Mouse (Mus musculus) lung, postnatal 25 days (tissue): ENCODE results near the gene Nme2.

Experiments used
- DNase-seq: peaks from one replicate; pipeline ENCODE4 v3.0.0; 2022; ENCODE audit warnings: low spot score

The Nme2 gene

DNA sequence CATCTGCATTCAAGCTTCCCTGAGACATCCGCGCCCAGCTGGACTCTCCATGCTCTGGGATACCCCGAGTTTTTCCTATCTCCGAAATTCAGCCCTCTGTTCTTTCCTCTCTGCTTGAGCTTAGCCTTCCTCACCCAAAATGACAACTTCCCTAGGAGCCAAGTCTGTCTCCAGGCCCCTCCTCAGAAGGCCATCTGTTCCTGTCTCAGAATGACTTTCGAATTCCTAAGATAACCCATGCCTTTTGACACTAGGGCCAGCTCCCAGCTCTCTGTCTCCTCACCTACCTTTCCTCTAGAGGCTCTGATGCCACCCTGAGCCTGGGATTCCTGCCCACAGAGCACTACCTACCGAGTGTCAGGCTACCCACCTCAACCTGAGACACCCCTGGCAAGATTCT lies at the start of gene Nme2:
Gene Nme2, minus strand, starts transcription at position 101 of the 400 bp plus-strand sequence.
- DNase-seq: no peak

DNA sequence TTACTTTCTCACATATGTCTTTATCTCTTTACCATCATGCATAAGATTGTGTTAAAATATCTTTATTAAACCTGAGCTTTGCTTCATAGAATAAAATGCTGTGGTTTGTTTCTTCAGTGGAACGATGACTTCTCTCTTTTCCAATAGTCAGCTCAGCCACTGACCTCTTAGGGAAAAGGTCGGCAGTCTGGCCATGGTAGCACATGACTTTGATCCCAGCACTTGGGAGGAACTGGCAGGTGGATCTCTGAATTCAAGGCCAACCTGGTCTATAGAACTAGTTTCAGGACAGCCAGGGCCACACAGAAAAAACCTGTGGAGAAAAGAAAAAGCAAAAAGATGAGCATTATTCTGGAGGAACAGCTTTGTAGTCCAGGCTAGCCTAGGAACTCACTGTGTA lies 47.3 kb upstream of the Nme2 start:
- no peak for DNase-seq

DNA sequence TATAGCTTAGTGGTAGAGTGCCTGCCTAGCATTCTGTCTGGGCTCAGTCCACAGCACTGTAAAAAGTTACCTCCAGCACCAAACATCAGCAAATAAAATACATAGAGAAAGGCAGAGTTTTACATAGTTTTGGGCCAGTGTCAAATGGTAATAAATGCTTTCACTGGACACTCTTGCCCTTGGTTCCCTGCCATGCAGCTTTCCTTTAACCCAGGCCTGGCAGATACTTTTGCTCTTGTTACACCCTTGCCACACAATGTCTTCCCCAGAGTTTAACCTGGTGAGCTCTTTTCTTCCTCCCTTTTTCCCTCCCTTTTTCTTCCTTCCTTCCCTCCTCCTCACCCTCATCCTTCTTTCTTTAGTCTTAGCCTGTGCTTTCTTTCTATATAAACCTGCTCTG lies 43.2 kb upstream of the Nme2 start:
- no peak for DNase-seq

DNA sequence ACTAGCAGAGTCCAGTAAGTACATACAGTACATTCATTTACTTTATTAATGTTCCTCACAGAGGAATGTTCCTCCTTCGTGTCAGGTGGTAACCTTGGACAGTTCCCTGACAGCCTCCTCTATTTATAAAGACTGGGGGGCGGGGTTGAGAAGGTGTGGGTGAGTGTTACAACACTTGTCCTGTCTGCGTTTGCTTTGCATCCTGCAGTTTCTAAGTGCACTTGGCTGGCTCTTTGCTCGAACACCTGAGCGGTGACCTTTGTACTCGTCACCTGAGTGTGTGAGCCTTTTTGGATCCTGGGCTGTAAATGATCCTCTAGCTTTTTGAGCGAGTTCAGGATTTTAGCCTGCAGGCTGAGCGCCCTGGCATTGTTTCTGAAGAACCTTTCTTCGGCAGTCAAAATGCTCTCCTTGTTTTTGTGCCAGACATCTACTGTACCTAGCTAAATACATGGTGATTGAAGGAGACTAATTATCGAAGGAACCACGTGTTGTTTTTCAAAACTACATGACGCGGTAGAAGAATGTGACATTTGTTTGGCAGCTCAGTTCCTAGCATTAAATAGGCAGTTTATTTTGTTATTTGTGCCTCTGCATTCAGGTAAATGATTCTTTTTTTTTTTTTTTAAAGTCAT lies 41.2 kb upstream of the Nme2 start:
- peak; percentile 86 for DNase-seq

DNA sequence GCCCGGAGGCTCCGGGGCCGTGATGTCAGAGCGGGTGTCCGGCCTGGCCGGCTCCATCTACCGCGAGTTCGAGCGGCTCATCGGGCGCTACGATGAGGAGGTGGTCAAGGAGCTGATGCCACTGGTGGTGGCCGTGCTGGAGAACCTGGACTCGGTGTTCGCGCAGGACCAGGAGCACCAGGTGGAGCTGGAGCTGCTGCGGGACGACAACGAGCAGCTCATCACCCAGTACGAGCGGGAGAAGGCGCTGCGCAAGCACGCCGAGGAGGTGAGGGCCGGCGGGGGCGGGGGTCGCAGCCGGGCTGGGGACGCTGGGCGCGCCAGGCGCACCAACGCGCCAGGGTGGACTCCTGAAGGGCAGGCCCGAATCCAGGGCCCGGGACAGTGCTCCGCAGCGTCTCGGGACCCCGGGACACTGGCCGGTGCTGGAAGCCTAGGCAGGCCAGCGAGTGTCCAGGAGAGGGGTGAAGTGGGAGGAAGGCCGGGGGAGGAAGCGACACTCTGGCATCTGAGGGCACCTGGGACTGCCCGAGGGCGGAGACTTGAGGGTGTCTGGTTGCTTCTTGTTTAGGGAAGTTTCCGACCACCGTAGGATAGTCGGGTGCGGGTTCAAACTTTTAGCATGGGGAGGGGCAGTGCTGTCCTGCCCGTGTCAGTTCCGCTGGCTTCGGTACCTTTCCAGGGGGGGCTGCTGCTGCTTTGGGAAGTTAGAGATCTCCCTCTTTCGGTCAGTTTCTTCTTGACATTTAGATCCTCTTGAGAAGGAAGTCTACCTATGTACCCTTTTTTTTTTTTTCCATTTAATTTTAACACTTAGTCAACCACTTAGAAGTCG lies 40.5 kb upstream of the Nme2 start:
- peak; percentile 49 for DNase-seq

DNA sequence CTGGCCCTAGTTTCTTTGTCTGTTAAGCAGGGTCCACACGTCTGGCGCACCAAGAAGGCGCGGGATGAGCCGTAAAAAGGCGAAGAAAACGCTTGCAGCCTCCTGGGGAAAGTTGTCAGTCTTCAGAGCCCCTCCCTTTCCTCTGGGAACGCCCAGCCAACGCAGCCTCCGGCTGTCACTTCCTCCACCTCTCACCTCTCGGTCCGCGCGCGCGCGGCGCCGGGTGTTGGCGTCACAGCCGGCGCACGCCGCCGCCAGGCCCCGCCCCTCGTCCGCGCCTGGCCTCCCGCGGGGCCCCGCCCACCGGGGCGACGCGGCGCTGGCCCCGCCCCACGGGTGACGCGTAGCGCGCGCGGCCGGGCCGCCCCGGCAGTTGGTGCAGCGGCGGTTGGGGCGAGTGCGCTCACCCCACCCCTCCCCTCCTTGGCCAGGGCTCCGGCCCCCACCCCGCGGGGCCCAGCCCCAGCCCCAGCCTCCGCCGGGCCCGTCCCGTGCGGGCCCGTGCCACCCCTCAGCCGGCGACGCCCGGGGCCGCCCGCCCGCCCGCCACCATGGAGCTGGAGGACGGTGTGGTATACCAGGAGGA lies 39.8 kb upstream of the Nme2 start, which contains the start of gene Spag9:
Gene Spag9, plus strand, starts transcription at position 372 of the 586 bp plus-strand sequence.
- DNase-seq: peak; percentile 94

DNA sequence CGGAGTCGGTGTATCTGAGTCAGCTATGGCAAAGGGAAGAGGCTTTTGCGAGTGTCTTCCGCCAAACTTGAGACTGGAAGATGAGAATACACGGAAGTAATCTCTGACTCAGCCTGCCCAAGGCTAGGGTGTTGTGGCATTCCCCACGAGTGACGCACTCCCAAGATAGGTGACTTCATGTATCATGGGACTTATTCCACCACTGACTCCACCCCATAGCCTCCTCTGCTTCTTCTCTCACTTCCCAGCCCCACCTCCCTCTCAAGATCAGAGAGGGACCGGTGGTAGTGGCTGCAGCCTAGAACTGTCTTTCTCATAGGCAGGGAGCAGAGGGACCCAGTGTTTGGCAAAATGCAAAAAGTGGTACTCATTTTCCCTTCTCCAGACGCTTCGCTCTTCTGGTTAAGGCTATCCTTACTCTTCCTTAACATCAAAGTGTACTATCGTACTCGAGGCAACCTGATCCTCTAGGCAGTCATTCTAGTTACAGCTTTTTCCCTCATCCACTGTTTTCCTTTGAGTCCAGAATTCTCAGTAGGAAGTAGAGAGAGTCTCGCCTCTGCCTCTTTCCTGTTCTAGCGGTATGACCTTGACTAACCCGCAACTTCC lies 39.2 kb upstream of the Nme2 start:
- peak; percentile 94 for DNase-seq

DNA sequence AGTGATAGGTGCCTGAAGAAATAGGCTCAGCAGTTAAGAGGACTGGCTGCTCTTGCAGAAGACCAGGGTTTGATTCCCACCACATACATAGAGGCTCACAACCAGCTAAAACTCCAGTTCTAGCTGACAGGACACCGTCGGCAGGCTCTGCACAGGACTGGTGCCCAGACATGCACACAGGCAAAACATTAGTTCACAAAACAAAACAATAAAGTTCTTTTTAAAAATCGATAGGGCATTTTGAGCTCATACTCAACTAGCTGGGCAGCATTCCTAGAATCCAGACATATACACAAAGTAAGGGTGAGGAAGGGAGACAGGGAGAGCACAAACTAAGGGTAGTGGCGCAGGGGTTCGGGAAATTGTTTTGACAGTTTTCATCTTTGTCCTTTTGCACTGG lies 38.5 kb upstream of the Nme2 start:
- no peak for DNase-seq

DNA sequence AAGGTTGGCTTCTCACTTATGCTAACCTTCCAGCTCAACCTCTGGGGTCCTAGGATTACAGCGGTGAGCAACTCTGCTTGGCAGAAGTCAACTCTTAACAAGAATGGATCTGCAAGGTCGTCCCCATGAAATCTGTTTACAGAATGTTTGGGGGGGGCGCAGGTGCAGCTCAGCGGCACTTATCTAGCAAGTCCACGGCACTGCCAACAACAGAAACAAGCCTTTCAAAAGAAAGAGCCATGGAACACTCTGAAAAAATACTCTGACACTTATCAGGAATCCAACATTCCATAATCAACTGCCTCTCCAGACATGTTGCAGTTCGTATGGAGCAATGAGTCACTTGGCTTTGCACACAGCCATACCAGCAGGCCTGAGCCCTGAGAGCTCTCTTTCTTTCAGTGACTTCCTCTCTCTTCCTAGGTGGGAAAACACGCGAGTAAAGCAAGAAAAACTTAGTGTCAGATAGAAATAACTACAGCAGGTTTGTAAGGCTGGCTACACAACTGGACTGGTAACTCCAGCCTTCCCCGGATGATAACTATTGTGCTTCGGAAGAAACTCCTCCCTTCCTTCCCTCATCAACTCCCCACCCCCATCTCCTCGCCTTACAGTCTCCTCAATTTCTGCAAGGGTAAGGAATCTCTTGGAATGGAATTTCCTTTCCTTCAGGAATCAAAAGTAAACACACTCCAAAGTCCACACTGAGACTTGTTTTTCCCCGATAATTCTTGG lies 32.4 kb upstream of the Nme2 start:
- peak; percentile 49 for DNase-seq

DNA sequence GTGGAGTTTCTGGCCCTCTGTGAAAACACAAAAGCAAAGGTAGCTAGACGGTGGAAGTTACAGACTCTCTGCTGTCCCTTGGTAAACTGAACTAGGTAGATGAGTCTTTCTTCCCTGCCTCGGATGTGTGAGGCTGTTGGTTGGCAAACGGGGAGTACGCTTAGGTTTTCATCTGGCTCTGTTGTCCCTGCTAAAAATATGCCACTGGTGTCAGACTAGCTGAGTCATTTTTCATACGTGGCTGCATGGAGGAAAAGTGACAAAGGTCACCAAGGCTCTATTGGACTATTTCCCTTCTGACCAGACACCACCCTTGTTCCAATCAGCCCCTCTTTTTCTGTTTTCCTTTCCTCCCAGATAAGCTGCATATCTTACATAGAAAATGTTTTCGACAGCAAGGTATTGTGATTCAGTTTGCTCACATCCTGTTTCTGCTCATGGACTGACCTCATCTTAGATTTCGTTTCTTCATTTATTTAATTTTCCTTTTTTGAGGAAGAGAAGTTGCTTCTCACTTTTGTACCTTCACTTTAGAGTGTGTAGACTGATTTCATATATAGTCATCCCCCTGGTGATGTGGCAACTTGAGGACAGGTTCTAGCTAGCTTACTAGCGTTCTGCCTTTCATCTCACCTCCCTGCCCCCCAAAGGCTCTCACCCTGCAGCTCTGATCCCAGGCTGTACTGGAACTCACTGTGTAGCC lies 31.7 kb upstream of the Nme2 start:
- peak; percentile 29 for DNase-seq

DNA sequence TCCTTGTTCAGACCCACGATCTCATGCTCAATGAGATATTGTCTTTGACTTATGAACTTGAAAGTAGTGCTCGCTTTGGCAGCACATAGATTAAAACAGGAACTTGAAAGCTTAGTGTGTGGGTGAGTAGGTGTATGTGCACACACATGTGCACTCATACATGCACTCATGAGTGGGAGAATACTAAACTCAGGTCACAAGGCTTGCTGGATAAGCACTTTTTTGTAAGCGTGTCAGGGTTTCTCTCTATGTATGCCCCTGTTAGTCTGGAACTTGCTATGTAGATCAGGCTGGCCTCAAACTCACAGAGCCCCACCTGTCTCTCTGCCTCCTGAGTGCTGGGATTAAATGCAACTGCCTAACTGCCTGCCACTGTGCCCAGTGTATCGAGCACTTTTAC lies 31.0 kb upstream of the Nme2 start:
- DNase-seq: no peak

DNA sequence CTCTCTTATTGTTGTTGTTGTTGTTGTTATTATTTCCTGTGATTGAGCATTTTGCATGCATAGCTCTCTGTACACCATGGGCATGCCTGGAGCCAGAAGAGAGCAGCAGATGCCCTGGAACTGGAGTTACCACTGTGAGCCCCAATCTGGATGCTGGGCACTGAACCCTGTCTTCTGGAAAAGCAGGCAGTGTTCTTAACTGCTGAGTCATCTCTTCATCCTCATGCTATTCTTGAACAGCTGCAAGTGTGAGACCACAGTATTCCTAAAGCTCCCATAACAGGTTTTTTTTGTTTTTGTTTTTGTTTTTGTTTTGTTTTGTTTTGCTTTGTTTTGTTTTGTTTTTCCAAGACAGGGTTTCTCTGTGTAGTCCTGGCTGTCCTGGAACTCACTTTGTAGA lies 30.2 kb upstream of the Nme2 start:
- DNase-seq: no peak

DNA sequence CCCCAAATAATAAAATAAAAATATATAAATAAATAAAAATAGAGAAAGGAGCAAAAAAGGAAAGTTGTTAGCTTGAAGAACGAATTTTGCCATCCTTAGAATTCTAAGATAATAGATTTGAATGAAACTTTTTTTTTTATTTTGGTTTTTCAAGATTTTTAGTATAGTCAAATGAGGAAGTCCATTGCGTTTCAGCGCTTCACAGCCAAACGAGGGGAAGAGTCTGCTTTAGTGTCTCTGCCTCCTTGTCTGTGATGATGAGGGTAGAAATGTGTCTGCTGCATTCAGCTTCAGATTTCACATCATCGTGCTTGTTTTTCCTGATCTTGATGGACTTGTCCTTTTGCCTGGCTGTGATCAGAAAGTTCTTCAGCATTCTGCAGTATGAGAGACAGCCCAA lies 29.2 kb upstream of the Nme2 start:
- DNase-seq: no peak

DNA sequence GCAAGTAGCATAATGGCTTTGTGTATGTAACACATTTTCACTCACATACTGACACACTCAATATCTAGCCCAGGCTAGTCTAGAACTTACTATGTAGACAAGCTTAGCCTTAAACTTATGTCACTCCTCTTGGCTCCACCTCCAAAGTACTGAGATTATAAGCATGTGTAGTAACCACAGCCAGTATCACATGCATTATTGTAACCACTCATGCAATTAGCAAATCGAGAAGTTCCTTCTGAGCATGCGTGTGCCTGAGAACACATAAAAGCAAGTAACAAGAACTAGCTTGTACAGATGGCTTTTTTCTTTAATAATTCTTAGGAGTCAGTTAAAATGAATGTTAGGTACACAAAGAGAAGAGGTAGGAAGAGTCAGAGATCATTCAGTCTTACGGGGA lies 28.6 kb upstream of the Nme2 start:
- DNase-seq: peak; percentile 14

DNA sequence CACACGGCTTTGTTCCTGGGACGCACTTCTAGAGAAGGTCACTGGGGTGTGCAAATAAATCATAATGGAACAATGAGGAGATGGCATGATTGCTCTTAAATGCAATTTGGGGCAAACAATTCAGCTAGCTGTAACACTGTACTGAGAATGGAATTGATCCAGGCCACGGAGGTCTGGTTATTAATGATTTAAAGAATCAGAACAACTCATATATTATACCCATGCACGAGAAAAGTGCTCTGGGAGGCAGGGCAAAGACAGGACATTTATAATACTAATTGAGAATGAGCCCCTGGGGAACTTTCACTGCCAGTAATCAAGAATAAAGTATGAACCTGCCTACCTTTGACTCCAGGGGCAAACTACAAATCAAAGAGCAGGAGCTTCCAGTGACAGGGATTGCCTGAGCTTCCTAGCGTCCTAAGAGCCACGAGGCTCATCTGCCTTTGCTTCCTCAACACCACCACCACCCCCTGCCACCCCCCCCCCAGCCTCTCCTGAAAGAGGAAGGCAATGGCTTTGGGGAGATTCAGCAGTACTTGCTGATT lies 23.5 kb upstream of the Nme2 start:
- DNase-seq: no peak

DNA sequence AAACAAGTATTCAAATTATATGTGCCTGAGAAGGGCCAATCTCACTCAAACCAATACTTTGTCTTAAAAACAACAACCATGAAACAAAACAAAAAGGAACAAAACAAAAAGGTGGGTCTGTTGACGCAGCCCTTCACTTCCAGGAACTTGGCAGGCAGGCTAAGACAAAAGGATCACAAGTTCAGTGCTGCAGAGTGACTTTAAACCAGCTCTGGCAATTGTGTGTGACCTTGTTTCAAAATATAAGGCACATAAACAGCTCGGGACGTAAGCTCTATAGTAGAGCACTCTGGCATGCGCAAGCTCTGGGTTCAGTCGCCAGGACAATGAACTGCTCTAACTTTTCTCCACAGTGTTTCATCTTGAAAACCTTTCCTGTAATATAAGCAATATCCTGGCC lies 16.9 kb upstream of the Nme2 start:
- DNase-seq: no peak

DNA sequence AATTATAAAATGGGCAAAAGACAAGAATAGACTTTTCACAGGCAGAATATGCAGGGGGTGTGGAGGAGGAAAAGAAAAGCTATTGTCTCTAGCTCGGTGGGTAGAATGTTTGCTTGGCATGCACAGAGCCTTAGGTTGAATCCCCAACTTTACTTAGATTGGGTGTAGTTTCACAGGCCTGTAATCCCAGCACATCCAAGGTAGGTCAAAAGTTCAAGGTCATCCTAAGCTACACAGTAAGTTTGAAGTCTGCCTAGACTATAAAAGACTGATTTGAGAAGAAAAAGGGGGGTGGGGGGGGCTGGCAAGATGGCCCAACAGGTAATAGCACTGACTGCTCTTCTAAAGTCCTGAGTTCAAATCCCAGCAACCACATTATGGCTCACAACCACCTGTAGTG lies 13.7 kb upstream of the Nme2 start:
- DNase-seq: no peak

DNA sequence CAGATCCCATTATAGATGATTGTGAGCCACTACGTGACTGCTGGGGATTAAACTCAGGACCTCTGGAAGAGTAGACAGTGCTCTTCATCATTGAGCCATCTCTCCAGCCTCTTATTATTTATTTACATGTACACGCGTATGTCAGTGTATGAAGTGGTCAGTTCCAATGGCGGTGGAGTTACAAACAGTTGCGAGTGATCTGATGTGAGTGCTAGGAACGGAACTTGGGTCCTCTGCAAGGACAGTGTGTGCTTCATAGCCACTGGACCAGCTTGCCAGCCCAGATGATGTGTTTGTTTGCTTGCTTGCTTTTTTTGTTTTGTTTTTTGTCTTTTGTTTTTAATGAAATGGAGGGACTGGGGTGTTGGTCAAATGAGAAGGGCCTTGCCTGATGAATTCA lies 13.1 kb upstream of the Nme2 start:
- no peak for DNase-seq

DNA sequence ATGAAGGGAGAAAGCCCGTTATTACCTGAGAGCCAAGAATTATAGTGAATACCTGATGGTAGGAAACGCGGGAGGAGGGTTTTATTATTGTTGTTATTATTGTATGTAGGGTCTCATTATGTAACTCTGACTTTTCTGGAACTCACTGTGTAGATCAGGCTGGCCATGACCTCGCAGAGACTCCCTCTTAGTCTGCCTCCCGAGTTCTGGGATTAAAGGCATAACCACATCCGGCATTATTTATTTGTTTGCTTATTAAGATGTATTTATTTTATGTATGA lies 12.7 kb upstream of the Nme2 start:
- no peak for DNase-seq

DNA sequence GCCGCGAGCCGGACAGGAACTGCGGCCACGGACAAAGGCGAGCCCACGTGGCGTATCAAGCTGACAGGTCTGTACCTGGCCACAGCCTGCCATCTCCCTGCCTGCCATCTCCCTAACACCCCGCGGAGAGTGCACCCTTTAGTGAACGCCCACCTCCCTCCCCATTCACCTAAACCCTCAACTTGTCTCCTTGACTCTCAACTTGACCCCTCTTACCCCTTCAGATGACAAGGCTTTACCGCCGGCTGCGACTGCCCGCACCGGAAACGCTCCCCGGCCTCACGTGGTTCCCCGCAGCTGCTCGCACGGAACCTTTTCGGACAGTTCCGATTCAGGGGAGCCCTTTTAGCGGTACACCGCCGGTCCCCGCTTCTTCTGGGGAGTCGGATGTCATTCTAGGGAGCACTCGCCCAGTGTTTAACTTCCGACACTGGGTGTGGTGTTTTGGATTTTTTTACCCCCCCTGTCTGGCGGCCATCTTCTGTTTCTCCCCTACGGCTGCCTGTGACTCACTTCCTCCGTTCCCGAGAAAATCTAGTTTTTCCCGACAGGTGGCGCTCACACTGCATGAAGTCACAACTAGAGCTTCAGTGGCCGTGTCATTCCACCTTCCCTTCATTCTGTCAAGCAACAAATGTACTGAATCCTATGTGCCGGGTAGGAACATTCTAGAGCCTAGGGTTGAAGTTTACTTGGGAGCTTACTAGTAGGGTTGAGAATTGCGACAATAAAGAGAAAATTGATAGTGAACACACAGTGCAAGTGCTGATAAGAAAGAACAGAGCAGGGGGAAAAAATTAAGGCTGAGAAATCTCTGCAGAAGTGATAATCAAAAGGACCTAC lies 12.2 kb upstream of the Nme2 start, which contains the start of the genes Gm20390 and Nme1:
Gene Gm20390, minus strand, starts transcription at position 289 of the 843 bp plus-strand sequence.
Gene Nme1, minus strand, starts transcription at position 517 of the 843 bp plus-strand sequence.
- DNase-seq: peak; percentile 98
